Mouse (Mus musculus) embryo, embryonic 11 days (tissue): ENCODE results near the gene Meiob.
A peak's percentile ranks its signal among the peaks of the same experiment; 100 is the strongest.

Experiments
- DNase-seq: peaks from one replicate; pipeline ENCODE4 v3.0.0-alpha.2; 2015

Gene Meiob

DNA sequence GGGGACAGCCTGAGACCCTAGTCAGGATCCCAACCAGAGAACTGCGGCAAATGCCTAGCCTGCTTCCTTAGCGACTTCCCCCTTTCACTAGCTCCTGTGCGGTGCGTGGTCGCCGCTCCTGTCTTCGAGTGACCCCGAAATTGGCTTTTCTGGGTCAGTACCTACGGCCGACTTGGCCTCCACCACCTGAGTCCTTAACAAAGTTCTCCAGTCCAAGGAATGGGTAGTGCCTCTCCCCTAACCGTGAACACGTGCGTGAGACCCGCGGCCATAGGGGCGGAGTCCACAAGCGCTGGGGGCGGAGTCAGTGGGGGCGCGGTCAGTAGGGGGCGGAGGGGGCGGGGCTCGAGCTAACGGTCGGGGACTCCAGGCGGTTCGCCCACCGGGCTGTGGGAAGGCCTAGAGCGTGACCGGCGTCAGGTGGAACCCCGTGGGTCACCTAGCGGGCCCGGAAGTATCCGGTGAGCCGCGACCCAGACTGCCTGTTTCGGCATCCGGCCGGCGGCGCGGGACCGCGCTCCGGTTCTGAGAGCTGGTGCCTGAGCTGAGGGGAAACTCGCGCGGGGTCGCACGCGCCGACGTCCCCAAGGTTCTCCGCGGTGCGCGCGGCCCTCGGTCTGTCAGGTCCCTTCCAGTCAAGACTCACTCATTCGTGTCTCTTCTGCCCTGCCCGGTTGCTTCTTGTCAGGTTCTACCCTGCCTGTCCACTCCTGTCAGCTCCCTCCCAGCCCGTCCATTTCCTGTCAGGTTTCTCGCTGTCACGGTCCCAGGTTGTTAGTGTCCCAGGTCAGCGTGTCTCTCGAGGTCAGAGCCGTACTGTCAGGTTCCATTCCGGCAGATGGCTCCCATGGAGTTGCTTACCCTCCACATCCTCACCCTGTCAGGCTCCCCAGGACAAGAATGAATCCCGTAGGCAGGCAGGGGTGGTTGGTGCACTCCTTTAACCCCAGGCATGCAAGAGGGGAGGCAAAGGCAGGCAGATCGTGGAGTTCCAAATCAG is at the start of gene Meiob:
Meiob (plus strand) TSS at position 338 of the 1,000 bp plus-strand sequence.
- DNase-seq = peak; percentile 93

- no peak for DNase-seq
Measured at GRCm38 (mm10) chr17:24757394-24757793, 46.7 kb upstream of the Meiob start.

DNA sequence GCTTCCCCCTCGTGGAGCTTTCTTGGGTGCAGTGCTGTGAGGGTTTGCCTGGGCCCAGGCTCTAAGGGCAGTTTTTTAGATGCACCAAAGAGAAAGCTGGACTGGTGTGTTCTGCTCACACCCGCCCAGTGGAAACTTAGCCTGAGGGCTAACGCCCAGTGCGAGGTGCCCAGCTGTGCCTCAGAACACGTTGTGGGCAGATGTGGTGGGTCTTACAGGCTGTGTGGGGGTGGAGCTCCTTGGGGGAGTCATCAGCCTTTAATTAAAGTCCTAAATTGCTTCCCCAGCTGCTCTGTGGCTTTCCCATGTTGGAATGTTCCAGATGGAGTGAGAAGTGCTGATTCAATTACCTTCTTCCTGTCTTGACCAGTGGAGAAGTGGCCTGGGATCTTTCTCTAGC is 43.0 kb upstream of the Meiob start:
- DNase-seq = peak; percentile 48

GRCm38 (mm10) chr17:24765016-24765905 is 38.8 kb upstream of the Meiob start:
- DNase-seq = no peak

GRCm38 (mm10) chr17:24766266-24766875 is 37.7 kb upstream of the Meiob start:
- no peak for DNase-seq

DNA sequence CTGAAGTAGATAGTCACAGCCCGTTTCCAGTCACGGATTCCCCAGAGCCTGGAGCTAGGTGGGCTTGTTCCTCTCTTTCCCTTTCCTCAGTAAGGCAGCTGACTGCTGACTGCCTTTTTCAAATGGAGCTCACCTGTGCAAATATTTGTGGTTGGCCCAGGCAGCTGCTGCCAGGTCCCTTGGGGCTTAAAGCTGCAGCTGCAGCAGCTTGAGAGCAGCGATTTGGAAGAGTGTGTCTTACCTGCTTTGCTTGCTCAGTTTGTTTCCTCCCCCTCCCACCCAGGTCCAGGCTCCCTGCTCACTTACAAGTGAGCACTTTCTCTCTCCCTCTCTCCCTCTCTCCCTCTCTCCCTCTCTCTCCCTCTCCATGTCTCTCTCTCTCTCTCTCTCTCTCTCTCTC is 34.9 kb upstream of the Meiob start:
- DNase-seq = no peak

GRCm38 (mm10) chr17:24773241-24773640 is 30.8 kb upstream of the Meiob start:
- no peak for DNase-seq

- no peak for DNase-seq
Measured at GRCm38 (mm10) chr17:24775173-24775572, 28.9 kb upstream of the Meiob start.

GRCm38 (mm10) chr17:24777073-24777472 is 27.0 kb upstream of the Meiob start:
- no peak for DNase-seq

- DNase-seq = no peak
Measured at GRCm38 (mm10) chr17:24780821-24781220, 23.3 kb upstream of the Meiob start.

DNA sequence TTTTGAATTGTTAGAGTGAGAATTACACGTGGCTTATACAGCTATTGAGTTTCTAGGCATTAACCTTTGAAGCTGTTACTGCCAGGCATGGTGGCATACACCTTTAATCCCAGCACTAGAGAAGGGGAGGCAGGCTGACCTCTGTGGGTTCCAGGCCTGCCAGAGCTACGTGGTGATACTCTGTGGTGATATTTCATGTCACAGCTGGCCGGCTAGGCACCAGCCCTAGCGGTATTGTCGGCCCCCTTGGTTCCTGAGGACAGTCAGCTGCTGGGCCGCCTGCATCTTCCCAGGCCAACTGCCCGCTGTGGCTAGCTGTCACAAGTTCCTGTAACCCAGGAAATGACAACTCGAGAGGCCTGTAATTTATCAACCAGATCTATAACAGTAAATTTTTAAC is 11.9 kb upstream of the Meiob start:
- no peak for DNase-seq

DNA sequence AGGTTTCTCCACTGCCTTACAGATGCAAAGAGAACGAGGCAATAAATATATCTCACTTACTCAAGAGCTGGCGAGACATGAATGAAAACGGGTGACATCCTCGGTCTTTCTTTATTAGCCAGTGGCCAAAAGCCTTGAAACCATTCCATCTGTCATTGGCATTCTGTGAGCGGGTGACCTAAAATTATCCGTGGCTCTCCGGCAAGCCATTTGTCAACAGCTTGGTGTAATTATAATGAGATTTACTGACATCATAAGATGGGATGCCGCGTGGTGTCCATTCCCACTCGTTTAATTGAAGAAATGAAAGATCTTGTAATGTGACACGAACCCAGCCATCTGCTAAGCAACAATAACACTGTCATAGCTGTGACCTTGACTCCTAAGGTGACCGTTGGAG is 9.3 kb upstream of the Meiob start:
- no peak for DNase-seq

DNA sequence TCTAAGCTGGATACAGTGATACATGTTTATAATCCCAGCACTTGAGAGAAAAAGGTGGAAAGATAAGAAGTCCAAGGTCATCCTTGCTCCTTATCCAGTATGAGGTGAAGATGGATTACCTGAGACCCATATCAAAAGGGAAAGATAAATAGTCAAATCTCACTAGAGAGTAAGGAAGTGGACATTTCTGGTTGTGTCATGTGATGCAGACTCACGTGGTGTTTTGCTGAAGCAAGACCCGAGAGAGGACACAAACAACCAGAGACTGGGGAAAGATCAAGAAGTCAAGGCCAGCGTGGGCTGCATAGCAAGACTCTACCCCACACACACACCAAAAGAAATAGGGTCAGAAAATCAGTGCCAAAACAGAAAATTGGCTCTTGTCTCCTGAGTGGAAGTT is 7.1 kb upstream of the Meiob start:
- no peak for DNase-seq

DNA sequence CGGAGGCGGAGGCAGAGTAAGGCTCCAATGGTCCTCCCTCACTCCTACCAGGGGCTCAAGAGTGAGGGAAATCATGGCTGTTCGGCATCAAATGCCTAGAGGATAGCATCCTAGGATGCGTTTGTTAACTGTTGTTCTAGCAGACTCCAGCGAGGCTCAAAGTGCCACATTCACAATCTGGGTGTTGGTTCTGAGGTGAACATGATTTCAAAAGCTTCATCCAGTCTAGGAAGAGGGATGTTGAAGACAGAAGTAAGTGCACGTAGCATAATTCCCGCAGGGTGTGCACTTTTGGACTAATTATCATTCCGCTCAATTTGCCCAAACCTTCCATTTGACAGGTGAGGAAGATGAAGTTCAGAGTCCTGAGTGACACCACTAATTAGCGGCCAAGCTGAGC is 5.9 kb upstream of the Meiob start:
- no peak for DNase-seq

- DNase-seq = no peak
Measured at GRCm38 (mm10) chr17:24799476-24799875, 4.6 kb upstream of the Meiob start.

DNA sequence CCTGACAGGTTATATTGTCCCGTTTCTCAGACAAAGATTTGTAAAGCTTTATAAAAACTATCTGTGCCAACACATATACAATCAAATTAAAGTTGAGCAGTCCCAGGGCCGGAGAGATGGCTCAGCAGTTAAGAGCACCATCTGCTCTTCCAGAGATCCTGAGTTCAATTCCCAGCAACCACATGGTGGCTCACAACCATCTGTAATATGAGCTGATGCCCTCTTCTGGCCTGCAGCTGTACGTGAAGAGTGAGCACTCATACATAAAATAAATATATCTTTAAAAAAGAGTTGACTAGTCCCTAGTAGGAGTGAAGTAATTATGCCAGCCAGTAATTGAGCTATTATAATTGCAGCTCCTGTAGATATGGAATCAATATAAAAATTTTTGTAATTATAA is 3.6 kb upstream of the Meiob start:
- DNase-seq = no peak

DNA sequence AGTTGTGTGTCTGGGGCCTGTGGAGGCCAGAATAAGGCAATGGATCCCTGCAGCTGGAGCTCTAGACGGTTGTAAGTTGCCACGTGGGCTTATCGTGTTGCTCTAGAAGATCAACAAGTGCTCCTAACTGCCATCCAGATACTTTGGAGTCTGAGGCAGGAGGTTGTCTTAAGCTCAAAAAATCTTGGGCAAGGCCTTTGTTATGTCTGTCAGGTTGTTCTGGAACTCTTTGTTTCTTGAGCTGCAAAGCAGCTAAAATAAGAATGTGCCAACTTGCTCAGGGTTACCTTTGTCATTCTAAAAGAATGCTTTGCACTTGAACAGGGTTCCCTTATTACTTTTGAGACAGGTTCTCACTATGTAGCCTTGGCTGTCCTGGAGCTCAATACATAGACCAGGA is 7.1 kb downstream of the Meiob start:
- no peak for DNase-seq

DNA sequence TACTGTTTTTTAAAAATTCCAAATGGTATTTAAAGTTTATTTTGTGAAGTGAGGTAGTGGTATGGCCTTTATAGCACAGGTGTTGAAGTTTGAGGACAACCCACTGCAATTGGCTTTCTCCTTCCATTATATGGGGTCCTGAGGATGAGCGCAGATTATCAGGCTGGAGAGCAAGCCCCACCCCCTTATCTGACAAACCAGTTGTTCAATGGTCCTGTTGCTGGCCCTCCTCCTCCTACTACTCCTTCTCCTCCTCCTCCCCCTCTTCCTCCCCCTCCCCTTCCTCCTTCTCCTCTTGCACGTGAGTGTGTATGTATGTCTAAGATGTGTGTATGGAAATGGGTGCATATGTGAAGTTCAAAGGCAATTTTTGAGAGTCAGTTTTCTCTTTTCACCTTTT is 8.1 kb downstream of the Meiob start:
- DNase-seq = no peak

- DNase-seq = no peak
Measured at GRCm38 (mm10) chr17:24815256-24815655, 11.2 kb downstream of the Meiob start.

GRCm38 (mm10) chr17:24817503-24817902 is 13.4 kb downstream of the Meiob start:
- peak; percentile 39 for DNase-seq

DNA sequence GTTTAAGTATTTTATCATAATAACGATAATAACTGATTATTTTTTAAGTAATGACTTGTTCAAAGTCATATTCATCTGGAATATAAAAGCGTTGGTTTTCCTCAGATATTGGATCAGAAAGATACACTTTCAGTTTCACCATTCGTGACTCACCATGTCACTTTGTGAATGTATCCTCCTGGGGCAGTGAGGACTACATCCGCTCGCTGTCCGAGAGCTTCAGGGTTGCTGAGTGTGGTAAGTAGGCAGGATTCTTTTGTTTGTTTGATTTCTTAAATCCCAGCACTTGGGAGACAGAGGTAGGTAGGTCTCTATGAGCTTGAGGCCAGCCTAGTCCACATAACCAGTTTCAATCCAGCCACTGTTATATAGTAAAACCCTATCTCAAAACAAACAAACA is 14.1 kb downstream of the Meiob start:
- no peak for DNase-seq

GRCm38 (mm10) chr17:24819469-24819868 is 15.4 kb downstream of the Meiob start:
- no peak for DNase-seq
